ENCODE assay signal across 21 mouse cellular contexts in the genomic region with DNA sequence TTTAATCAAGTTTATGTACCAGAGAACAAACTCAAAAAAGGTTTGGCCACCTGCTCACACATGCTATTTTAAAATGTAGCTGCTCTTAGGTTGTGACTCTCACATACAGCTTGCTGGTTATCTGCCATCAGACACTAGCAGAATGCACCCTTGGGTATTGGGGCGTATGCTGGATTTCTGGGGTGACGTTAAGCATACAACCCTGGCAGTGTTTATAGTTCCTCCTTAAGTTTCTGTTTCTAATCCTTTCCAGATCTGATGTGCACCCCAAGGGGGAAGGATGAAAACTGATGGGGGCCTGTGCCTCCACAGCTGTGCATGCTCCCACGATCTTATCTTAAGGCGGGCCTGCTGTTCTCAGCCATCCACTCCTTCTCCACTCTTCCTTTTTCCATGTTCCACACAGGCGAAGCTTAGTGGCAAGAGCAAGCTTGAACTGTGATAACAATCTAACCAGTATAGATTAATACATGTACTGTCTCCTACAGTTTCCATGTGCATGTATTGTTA.
DNase-seq lines count a peak whose midpoint lies in the region; ATAC-seq and TF ChIP-seq lines count a peak whose summit lies in the region.
"Had no signal": no experiment of that assay in that cellular context is flagged by ENCODE, and none has a peak within 500 bp of the region (broad histone marks: within the 10 kb centered on the region; RNA-seq: fewer than 3 reads in every experiment).

No protein-coding gene starts in this region.

- intact Hi-C loops in heart, postnatal 10 days (cut with DNase I), result no loop called here

- no peaks in the 10 kb centered on the region for H3K4me1 ChIP-seq in heart, embryonic 12.5 days (replicated peaks)
- peaks cover 10% of the 10 kb centered on the region; the same call in 1 of the 2 replicates for H3K4me1 ChIP-seq in limb, embryonic 14.5 days (ENCODE audit: control insufficient read depth, insufficient read depth, low read length)
- H3K4me1 ChIP-seq in forebrain, embryonic 15.5 days, result no peaks in the 10 kb centered on the region
- H3K4me1 ChIP-seq: forebrain, embryonic 12.5 days; intestine, embryonic 15.5 days had no signal

- TF ChIP-seq POLR2A in limb, embryonic 14.5 days (IDR thresholded peaks at IDR 0.05; ENCODE audit: borderline replicate concordance, extremely low read depth, insufficient read depth, insufficient read length), result no peak

- no peak for ATAC-seq in heart, embryonic 12.5 days (ENCODE audit: insufficient number of reproducible peaks, low FRiP score)
- ATAC-seq in limb, embryonic 14.5 days (ENCODE audit: low FRiP score, low read depth), result no peak
- no peak for ATAC-seq in forebrain, embryonic 15.5 days (replicated peaks)
- ATAC-seq: forebrain, postnatal 0 days; intestine, embryonic 15.5 days had no signal

- H3K4me2 ChIP-seq in heart, embryonic 12.5 days, result no peak overlapping the region
- no peak overlapping the region for H3K4me2 ChIP-seq in limb, embryonic 14.5 days (replicated peaks; ENCODE audit: low read depth, low read length, severe bottlenecking)
- H3K4me2 ChIP-seq in forebrain, embryonic 15.5 days (replicated peaks), result no peak overlapping the region
- H3K4me2 ChIP-seq: forebrain, embryonic 12.5 days; hindbrain, embryonic 14.5 days; intestine, embryonic 15.5 days had no signal

- H3K27me3 ChIP-seq in heart, embryonic 12.5 days (replicated peaks), result no peaks in the 10 kb centered on the region
- H3K27me3 ChIP-seq in limb, embryonic 14.5 days (ENCODE audit: control insufficient read depth, insufficient read depth, low read length), result no peaks in the 10 kb centered on the region
- H3K27me3 ChIP-seq in forebrain, embryonic 15.5 days, result no peaks in the 10 kb centered on the region
- H3K27me3 ChIP-seq: CH12.LX; forebrain, embryonic 12.5 days; intestine, embryonic 15.5 days had no signal

- H3K27ac ChIP-seq in heart, embryonic 12.5 days (ENCODE audit: poor library complexity, severe bottlenecking), result no peak overlapping the region
- H3K27ac ChIP-seq in limb, embryonic 14.5 days (replicated peaks; ENCODE audit: low read depth, low read length), result no peak overlapping the region
- H3K27ac ChIP-seq in forebrain, embryonic 15.5 days (replicated peaks), result no peak overlapping the region
- H3K27ac ChIP-seq: forebrain, embryonic 12.5 days; heart, adult 2 months; hindbrain, embryonic 10.5 days; hindbrain, embryonic 14.5 days; intestine, embryonic 15.5 days had no signal

- no peak overlapping the region for H3K4me3 ChIP-seq in heart, embryonic 12.5 days
- no peak overlapping the region for H3K4me3 ChIP-seq in limb, embryonic 14.5 days (replicated peaks; ENCODE audit: low read length)
- no peak overlapping the region for H3K4me3 ChIP-seq in forebrain, embryonic 15.5 days
- H3K4me3 ChIP-seq: forebrain, embryonic 12.5 days; heart, adult 2 months; hindbrain, embryonic 10.5 days; intestine, embryonic 15.5 days had no signal

- 68% methylated on average over 5 of the region's 5 CpGs for WGBS in heart, embryonic 12.5 days
- WGBS in limb, embryonic 14.5 days, result 38% methylated on average over 5 of the region's 5 CpGs
- 92% methylated on average over 5 of the region's 5 CpGs for WGBS in forebrain, embryonic 15.5 days

- no peak overlapping the region for H3K9ac ChIP-seq in heart, embryonic 12.5 days
- H3K9ac ChIP-seq in limb, embryonic 14.5 days (ENCODE audit: low read depth, low read length, severe bottlenecking), result no peak overlapping the region
- H3K9ac ChIP-seq in forebrain, embryonic 15.5 days (replicated peaks), result no peak overlapping the region
- H3K9ac ChIP-seq: forebrain, embryonic 12.5 days; forebrain, postnatal 0 days; hindbrain, embryonic 14.5 days; intestine, embryonic 15.5 days had no signal

- no peaks in the 10 kb centered on the region for H3K9me3 ChIP-seq in heart, embryonic 12.5 days (replicated peaks)
- H3K9me3 ChIP-seq in limb, embryonic 14.5 days (ENCODE audit: control insufficient read depth, low read length), result 0 out of 2 replicates have a peak, but pooled peaks cover 4% of the 10 kb centered on the region
- H3K9me3 ChIP-seq in forebrain, embryonic 15.5 days, result no peaks in the 10 kb centered on the region
- H3K9me3 ChIP-seq: forebrain, embryonic 12.5 days; hindbrain, embryonic 10.5 days; intestine, embryonic 15.5 days had no signal

- H3K36me3 ChIP-seq in heart, embryonic 12.5 days, result no peaks in the 10 kb centered on the region
- H3K36me3 ChIP-seq in limb, embryonic 14.5 days (ENCODE audit: control insufficient read depth, insufficient read depth, low read length), result no peaks in the 10 kb centered on the region
- no peaks in the 10 kb centered on the region for H3K36me3 ChIP-seq in forebrain, embryonic 15.5 days
- H3K36me3 ChIP-seq: forebrain, embryonic 12.5 days; hindbrain, embryonic 10.5 days; intestine, embryonic 15.5 days had no signal

- DNase-seq in gastrocnemius, adult 18-20 months (ENCODE audit: low spot score), result peak; percentile 37
- DNase-seq in gastrocnemius, postnatal 10 days, result no peak
- DNase-seq in heart, postnatal 10 days, result peak; percentile 2 to 6
- DNase-seq in MN1 (ENCODE audit: low spot score), result peak; percentile 12
- peak; percentile 66 for DNase-seq in limb, embryonic 14.5 days (ENCODE audit: low spot score)
- no peak for DNase-seq in c-Kit-positive CD71-positive TER-119-positive erythroid progenitor cells, embryonic 14.5 days (ENCODE audit: low spot score)
- DNase-seq: adrenal gland, adult 2 months; adrenal gland, postnatal 25 days; cerebellum, adult 2 months; cerebellum, postnatal 10 days; forebrain, postnatal 0 days; heart, adult 2 months; heart, postnatal 14 days; kidney, adult 18-20 months had no signal

Comparison
In these comparisons a context has a peak if more than half of its experiments do, and no peak if none do; other contexts are left out.
1. DNase-seq: peak in gastrocnemius, adult 18-20 months (single experiment), heart, postnatal 10 days (2 of 2), MN1 (single experiment) and limb, embryonic 14.5 days (single experiment); none in gastrocnemius, postnatal 10 days (single experiment) and c-Kit-positive CD71-positive TER-119-positive erythroid progenitor cells, embryonic 14.5 days (single experiment).